22 mouse cellular contexts compared by ENCODE assay signal in genomic region chr19:38236526-38236925, GRCm38 (mm10). TPM values are rescaled to one million over a fixed set of nuclear protein-coding genes. Genes with fewer than 3 reads are reported as not detected.
"Had no signal": no experiment of that assay in that cellular context is flagged by ENCODE, and none has a peak within 500 bp of the region (broad histone marks: within the 10 kb centered on the region; RNA-seq: fewer than 3 reads in every experiment).

No protein-coding gene starts in this region.

- ATAC-seq: liver, postnatal 0 days; lung, postnatal 0 days; midbrain, embryonic 15.5 days had no signal

- H3K27ac ChIP-seq: liver, embryonic 14.5 days; midbrain, embryonic 12.5 days; midbrain, embryonic 15.5 days; neural tube, embryonic 12.5 days; neural tube, embryonic 15.5 days; stomach, embryonic 15.5 days had no signal

- H3K4me2 ChIP-seq: liver, embryonic 11.5 days; lung, embryonic 14.5 days; midbrain, embryonic 12.5 days; midbrain, embryonic 15.5 days; neural tube, embryonic 12.5 days; neural tube, embryonic 15.5 days; stomach, embryonic 15.5 days had no signal

- H3K9ac ChIP-seq: liver, embryonic 14.5 days; liver, postnatal 0 days; lung, embryonic 14.5 days; midbrain, embryonic 12.5 days; midbrain, embryonic 15.5 days; neural tube, embryonic 12.5 days; neural tube, embryonic 15.5 days; stomach, embryonic 15.5 days had no signal

- H3K4me1 ChIP-seq: stomach, embryonic 15.5 days had no signal

- H3K4me3 ChIP-seq: layer of hippocampus, adult 2 months; megakaryocyte, embryonic 14.5 days; midbrain, embryonic 12.5 days; midbrain, embryonic 15.5 days; neural tube, embryonic 12.5 days; neural tube, embryonic 15.5 days; stomach, embryonic 15.5 days had no signal

- DNase-seq: kidney, adult 11 months; kidney, adult 8-10 months; kidney, postnatal 14 days; layer of hippocampus, adult 9-11 months; liver, postnatal 0 days; lung, embryonic 14.5 days; lung, postnatal 36 days; right cerebral cortex, adult 18-20 months; right cerebral cortex, postnatal 14 days; right cerebral cortex, postnatal 4 days; thymus, postnatal 36 days had no signal

- H3K27me3 ChIP-seq: midbrain, embryonic 12.5 days; midbrain, embryonic 15.5 days; neural tube, embryonic 12.5 days; neural tube, embryonic 15.5 days; stomach, embryonic 15.5 days had no signal

- H3K9me3 ChIP-seq: megakaryocyte, embryonic 14.5 days; midbrain, embryonic 12.5 days; midbrain, embryonic 15.5 days; neural tube, embryonic 12.5 days; neural tube, embryonic 15.5 days; stomach, embryonic 15.5 days had no signal

- H3K36me3 ChIP-seq: midbrain, embryonic 12.5 days; midbrain, embryonic 15.5 days; neural tube, embryonic 12.5 days; neural tube, embryonic 15.5 days; stomach, embryonic 15.5 days had no signal

RNA-seq across cellular contexts. Expression of gene Lgi1, which starts 27.8 kb away (rescaled TPM):
- polyA plus RNA-seq: liver, postnatal 0 days; lung, embryonic 14.5 days; thymus, postnatal 0 days had no signal
